Mouse (Mus musculus): ENCODE data around the gene Cyb5b. TPM values are rescaled to one million over a fixed set of nuclear protein-coding genes. Genes with fewer than 3 reads are reported as not detected.

Gene Cyb5b
- total RNA-seq, 1 experiment from 2014 or later: 68.2 TPM

DNA sequence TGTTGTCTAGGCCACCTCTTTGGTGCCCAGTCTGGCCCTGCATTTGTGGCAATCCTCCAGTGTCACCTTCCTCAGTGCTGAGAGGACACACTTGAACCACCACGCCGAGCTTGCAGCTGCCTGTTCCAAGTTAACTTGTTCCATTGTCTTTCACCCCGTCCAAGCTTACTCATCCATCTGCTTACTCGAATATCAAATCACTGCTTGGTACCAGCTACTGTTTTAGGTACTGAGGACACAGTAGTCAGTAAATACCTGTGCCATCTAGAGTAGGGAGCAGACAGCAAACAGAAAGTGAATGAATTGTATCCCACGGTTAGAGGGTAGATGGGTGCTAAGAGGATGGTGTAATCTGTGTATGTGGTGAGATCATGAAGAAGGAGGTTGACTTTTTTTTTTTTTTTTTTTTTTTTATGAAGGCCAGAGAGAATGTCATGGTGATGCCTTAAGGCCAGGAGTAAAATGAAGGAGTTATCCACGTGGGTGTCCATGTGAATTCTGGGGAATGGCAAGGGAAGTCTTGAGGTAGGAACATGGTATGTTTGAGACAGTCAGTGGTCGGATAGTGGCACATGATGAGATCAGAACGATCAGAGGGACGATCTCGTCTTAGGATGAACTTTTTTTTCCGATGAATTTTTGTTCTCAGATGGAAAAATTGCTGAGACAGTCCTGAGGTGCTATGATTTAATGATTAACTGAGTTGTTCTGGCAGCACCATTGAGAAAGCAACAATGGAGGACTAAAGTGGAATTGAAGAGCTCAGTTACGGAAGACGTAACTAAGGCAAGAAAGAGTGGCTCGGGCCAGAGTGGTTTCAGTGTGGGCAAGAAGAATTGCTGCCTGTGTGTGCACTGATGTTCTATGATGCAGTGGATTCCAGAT, 3.1 kb downstream of the Cyb5b start:
- ATAC-seq (replicated peaks in 1 of 2; ENCODE audit: insufficient read depth in 1 of 2, low FRiP score in 2 of 2, low TSS enrichment in 1 of 2, low read depth in 1 of 2, poor library complexity in 2 of 2, severe bottlenecking in 2 of 2): no peak

DNA sequence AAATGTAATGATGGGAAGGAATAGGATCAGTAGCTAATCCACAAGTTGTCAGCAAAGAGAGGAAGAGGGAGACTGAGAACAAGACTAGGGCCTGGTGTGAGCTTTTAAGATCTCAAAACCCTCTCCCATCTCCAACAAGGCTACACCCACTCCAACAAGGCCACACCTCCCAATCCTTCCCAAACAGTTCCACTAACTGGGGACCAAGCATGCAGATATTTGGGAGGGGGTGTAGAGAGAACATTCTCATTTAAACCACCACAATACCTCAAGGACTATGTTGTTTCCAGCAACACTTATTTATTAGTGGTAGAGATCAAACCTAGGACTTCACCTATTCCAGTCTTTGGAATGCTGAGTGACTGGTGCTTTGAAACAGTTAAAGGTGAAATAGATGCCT, 6.4 kb downstream of the Cyb5b start:
- no peak for ATAC-seq (replicated peaks in 1 of 2; ENCODE audit: insufficient read depth in 1 of 2, low FRiP score in 2 of 2, low TSS enrichment in 1 of 2, low read depth in 1 of 2, poor library complexity in 2 of 2, severe bottlenecking in 2 of 2)

DNA sequence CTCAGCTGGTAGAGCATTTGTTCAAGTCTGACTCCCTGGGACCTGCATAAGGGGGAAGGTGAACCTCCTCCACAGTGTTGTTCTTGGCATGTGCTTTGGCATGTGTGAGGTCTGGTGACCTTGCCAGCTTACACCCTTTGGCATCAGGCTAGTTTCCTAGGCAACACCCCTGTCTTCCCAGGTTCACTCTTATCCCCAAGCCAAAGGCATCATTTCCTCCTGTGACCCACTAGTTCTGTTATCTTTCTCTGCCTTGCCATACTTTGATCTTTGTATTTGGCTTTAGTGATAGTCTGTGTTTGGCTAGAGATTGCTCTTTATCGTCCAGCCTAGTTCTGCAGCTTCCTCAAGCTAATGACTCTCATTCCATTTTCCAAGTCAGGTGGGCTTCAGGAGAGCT, 7.4 kb downstream of the Cyb5b start:
- no peak; a peak in 1 of 4 replicates for ATAC-seq (replicated peaks in 1 of 2; ENCODE audit: insufficient read depth in 1 of 2, low FRiP score in 2 of 2, low TSS enrichment in 1 of 2, low read depth in 1 of 2, poor library complexity in 2 of 2, severe bottlenecking in 2 of 2)

DNA sequence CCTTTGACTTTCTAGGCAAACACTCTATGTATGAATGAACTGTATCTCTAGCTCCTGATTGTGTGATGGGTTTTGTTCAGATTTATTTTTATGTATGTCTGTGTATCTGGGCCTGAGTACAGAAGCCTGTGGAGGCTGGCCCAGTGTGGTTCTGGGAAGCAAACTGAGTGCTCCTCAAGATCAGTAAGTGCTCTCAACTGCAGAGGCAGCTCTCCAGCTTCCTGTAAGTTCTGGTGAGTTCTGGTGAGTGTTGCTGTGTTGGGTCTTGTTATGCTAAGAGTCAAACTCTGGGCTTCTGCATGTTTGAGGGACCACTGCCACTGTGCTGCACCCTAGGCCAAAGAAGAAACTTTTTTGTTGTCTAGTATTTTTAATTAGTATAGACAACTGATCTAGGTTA, 8.4 kb downstream of the Cyb5b start:
- no peak for ATAC-seq (replicated peaks in 1 of 2; ENCODE audit: insufficient read depth in 1 of 2, low FRiP score in 2 of 2, low TSS enrichment in 1 of 2, low read depth in 1 of 2, poor library complexity in 2 of 2, severe bottlenecking in 2 of 2)

- no peak for ATAC-seq (replicated peaks in 1 of 2; ENCODE audit: insufficient read depth in 1 of 2, low FRiP score in 2 of 2, low TSS enrichment in 1 of 2, low read depth in 1 of 2, poor library complexity in 2 of 2, severe bottlenecking in 2 of 2)
Observed at GRCm38 (mm10) chr8:107164251-107164773, 13.9 kb downstream of the Cyb5b start.

- no peak for ATAC-seq (replicated peaks in 1 of 2; ENCODE audit: insufficient read depth in 1 of 2, low FRiP score in 2 of 2, low TSS enrichment in 1 of 2, low read depth in 1 of 2, poor library complexity in 2 of 2, severe bottlenecking in 2 of 2)
Observed at GRCm38 (mm10) chr8:107165745-107166144, 15.3 kb downstream of the Cyb5b start.

- no peak for ATAC-seq (replicated peaks in 1 of 2; ENCODE audit: insufficient read depth in 1 of 2, low FRiP score in 2 of 2, low TSS enrichment in 1 of 2, low read depth in 1 of 2, poor library complexity in 2 of 2, severe bottlenecking in 2 of 2)
Observed at GRCm38 (mm10) chr8:107167848-107168247, 17.4 kb downstream of the Cyb5b start.

DNA sequence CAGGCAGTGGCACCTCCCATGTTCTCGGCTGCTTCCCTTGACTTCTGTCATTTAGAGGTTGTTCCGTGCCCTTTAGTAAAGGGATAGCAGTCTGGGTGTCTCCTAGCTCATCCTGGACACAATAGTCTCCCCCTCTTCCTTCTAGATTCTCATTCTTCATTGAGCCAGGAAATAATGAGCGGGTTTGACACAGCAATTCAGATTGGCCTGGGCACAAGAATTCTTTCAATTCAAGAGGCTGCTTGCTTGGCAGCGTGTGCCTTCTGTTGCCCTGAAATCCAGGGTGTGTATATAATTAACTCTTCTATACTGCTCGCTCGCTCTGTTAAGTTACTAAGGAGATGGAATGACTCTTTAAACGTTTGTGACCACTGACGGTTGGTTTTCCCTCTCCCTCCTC, 21.7 kb downstream of the Cyb5b start:
- no peak for ATAC-seq (replicated peaks in 1 of 2; ENCODE audit: insufficient read depth in 1 of 2, low FRiP score in 2 of 2, low TSS enrichment in 1 of 2, low read depth in 1 of 2, poor library complexity in 2 of 2, severe bottlenecking in 2 of 2)

DNA sequence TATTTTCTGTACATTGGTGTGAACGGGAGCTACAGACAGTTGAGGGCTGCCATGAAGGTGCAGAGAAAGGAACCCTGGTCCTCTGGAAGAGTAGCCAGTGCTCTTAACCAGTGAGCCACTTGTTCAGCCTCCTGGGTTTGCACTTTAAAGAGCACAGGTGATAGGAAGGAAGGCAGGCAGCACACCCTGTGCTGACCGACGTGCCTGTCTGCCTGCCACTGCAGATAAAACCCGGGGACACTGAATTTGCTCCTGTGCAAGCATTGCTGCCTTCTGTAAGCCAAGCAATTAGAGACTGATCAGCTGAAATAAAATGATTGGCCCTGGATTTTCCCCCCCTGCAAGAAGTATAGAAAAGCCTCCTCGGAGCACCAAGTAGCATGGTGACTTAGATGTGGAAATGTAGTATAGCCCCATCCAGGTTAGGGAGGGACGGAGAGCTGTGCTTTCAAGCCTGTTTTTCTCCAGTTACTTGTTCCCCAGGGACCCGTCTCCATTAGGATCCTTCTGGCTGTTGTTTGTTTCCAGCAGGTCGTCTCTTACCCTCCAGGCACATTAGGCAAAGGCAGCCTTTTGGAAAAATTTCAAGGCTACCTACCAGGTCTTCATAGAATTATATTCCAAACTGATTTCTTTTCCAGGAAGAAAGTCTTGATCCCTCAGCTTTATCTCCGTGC, 22.7 kb downstream of the Cyb5b start:
- no peak for ATAC-seq (replicated peaks in 1 of 2; ENCODE audit: insufficient read depth in 1 of 2, low FRiP score in 2 of 2, low TSS enrichment in 1 of 2, low read depth in 1 of 2, poor library complexity in 2 of 2, severe bottlenecking in 2 of 2)

DNA sequence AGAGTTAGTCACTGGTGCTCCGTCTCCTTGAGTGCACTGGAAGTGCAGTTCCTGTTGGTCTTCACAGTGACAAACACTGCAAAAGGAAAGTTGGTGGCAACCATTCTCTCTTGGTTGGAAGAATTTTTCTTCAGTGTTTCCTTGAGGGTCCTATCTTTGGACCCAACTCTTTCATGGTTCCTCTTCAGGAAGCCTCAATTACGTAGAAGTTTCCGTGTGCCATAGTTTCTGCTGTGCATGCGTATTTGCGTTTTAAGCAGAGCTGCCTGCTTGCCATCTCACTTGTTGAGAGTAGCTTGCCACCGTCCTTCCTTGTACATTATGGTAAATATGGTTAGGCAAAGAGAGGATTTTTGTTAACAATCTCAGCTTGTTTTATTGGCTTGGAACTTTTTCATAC, 30.7 kb downstream of the Cyb5b start:
- no peak for ATAC-seq (replicated peaks in 1 of 2; ENCODE audit: insufficient read depth in 1 of 2, low FRiP score in 2 of 2, low TSS enrichment in 1 of 2, low read depth in 1 of 2, poor library complexity in 2 of 2, severe bottlenecking in 2 of 2)

GRCm38 (mm10) chr8:107184996-107185395, 34.6 kb downstream of the Cyb5b start:
- no peak for ATAC-seq (replicated peaks in 1 of 2; ENCODE audit: insufficient read depth in 1 of 2, low FRiP score in 2 of 2, low TSS enrichment in 1 of 2, low read depth in 1 of 2, poor library complexity in 2 of 2, severe bottlenecking in 2 of 2)

- no peak for ATAC-seq (replicated peaks in 1 of 2; ENCODE audit: insufficient read depth in 1 of 2, low FRiP score in 2 of 2, low TSS enrichment in 1 of 2, low read depth in 1 of 2, poor library complexity in 2 of 2, severe bottlenecking in 2 of 2)
Observed at GRCm38 (mm10) chr8:107186659-107187390, 36.4 kb downstream of the Cyb5b start.

DNA sequence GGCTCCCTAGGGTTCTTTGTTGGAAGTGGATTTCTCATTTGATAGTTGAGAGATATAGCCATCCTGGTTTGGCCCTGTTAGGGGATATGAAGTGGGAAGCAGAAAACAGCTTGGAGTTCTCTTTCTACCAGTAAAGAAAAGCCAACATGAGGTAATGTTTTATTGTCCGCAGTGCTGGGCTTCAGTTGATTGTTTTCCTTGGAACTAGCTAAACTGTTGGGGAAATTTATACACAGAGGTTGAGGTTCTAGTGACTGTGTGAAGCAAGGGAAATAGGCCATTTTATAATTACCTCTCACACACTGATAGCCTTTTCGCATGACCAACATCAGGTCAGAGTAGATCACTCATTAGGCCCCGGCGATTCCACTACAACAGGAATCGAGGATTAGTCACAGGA, 37.2 kb downstream of the Cyb5b start:
- ATAC-seq (replicated peaks in 1 of 2; ENCODE audit: insufficient read depth in 1 of 2, low FRiP score in 2 of 2, low TSS enrichment in 1 of 2, low read depth in 1 of 2, poor library complexity in 2 of 2, severe bottlenecking in 2 of 2): no peak

- no peak for ATAC-seq (replicated peaks in 1 of 2; ENCODE audit: insufficient read depth in 1 of 2, low FRiP score in 2 of 2, low TSS enrichment in 1 of 2, low read depth in 1 of 2, poor library complexity in 2 of 2, severe bottlenecking in 2 of 2)
Observed at GRCm38 (mm10) chr8:107192631-107193030, 42.2 kb downstream of the Cyb5b start.

DNA sequence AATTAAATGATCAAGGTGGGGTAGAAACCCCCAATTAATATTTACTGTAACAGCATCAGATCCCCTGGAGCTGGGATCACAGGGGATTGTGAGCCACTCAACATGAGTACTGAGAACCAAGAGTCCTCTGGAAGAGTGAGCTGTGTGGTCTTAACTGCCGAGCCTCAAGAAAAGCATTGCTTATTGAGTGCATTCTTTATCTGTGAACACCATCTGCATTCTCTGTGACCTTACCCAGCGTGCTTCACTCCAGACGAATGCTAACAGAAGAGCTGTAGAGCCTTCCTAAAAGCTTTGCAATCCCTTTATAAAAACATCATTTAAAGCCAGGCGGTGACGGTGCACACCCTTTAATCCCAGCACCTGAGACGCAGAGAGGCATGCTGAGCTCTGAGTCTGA, 42.9 kb downstream of the Cyb5b start:
- no peak for ATAC-seq (replicated peaks in 1 of 2; ENCODE audit: insufficient read depth in 1 of 2, low FRiP score in 2 of 2, low TSS enrichment in 1 of 2, low read depth in 1 of 2, poor library complexity in 2 of 2, severe bottlenecking in 2 of 2)

DNA sequence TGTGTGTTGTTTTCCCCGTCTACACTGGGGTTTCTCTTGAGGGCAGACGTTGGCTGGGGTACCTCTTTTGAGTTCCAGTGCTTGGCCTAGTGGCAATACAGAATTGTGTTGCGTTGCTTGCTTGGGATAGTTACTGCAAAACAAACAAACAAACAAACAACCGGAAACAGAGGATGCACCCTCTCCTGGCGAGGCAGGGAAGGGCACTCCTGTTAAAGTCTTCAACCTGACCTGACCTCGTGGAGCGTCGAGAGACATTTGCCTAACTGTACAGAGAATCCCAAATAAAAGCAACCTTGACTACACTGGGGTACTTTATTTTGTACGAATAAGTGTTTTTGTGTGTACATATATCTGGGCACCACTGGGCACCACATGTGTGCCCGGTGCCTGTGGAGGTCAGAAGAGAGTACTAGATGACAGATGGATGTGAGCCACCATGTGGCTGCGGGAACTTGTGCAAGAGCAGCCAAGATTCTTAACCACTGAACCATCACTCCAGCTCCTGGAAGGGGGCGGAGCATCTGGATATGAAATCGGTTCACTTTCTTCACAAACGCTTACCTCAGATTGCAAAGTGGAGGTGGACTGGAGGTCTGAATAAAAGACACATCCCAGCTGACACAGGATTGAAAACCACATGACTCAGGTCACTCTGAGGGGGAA, 44.5 kb downstream of the Cyb5b start:
- no peak for ATAC-seq (replicated peaks in 1 of 2; ENCODE audit: insufficient read depth in 1 of 2, low FRiP score in 2 of 2, low TSS enrichment in 1 of 2, low read depth in 1 of 2, poor library complexity in 2 of 2, severe bottlenecking in 2 of 2)

Data from hematopoietic stem cell, adult 5-6 weeks (primary cell).